ENCODE assay signal across 23 mouse cellular contexts in genomic region chr14:97165793-97166192, GRCm38 (mm10).
"Had no signal": no experiment of that assay in that cellular context is flagged by ENCODE, and none has a peak within 500 bp of the region (broad histone marks: within the 10 kb centered on the region; RNA-seq: fewer than 3 reads in every experiment).

No protein-coding gene starts in this region.

- ATAC-seq: liver, embryonic 12.5 days; midbrain, embryonic 13.5 days; midbrain, embryonic 16.5 days had no signal

- H3K9ac ChIP-seq: limb, embryonic 12.5 days; limb, embryonic 15.5 days; liver, embryonic 12.5 days; liver, embryonic 15.5 days; lung, embryonic 15.5 days; midbrain, embryonic 13.5 days; neural tube, embryonic 13.5 days had no signal

- H3K4me2 ChIP-seq: limb, embryonic 12.5 days; limb, embryonic 15.5 days; liver, embryonic 12.5 days; liver, embryonic 15.5 days; lung, embryonic 15.5 days; midbrain, embryonic 13.5 days; neural tube, embryonic 13.5 days had no signal

- H3K9me3 ChIP-seq: limb, embryonic 12.5 days; limb, embryonic 15.5 days; liver, embryonic 12.5 days; liver, embryonic 15.5 days; lung, embryonic 15.5 days; megakaryocyte, embryonic 14.5 days; midbrain, embryonic 10.5 days; midbrain, embryonic 13.5 days; neural tube, embryonic 13.5 days had no signal

- H3K36me3 ChIP-seq: limb, embryonic 12.5 days; limb, embryonic 15.5 days; liver, embryonic 12.5 days; liver, embryonic 15.5 days; lung, embryonic 15.5 days; midbrain, embryonic 10.5 days; midbrain, embryonic 13.5 days; neural tube, embryonic 13.5 days had no signal

- H3K4me1 ChIP-seq: limb, embryonic 12.5 days; limb, embryonic 15.5 days; liver, embryonic 12.5 days; liver, embryonic 15.5 days; lung, embryonic 15.5 days; megakaryocyte, embryonic 14.5 days; midbrain, embryonic 10.5 days; midbrain, embryonic 13.5 days; neural tube, embryonic 13.5 days had no signal

- DNase-seq: kidney, adult 2 months; kidney, postnatal 25 days; layer of hippocampus, postnatal 36 days; left cerebral cortex, postnatal 4 days; lung, adult 18-20 months; lung, postnatal 10 days; lung, postnatal 36 days; spleen, adult 18-20 months; thymus, adult 2 months; thymus, postnatal 14 days; thymus, postnatal 4 days had no signal

- H3K27me3 ChIP-seq: limb, embryonic 12.5 days; limb, embryonic 15.5 days; liver, embryonic 12.5 days; liver, embryonic 15.5 days; lung, embryonic 15.5 days; megakaryocyte, embryonic 14.5 days; midbrain, embryonic 13.5 days; neural tube, embryonic 13.5 days had no signal

- H3K4me3 ChIP-seq: limb, embryonic 12.5 days; limb, embryonic 15.5 days; liver, embryonic 12.5 days; liver, embryonic 15.5 days; lung, embryonic 15.5 days; megakaryocyte, embryonic 14.5 days; midbrain, embryonic 10.5 days; midbrain, embryonic 13.5 days; myocyte; neural tube, embryonic 13.5 days had no signal

- H3K27ac ChIP-seq: kidney, postnatal 0 days; limb, embryonic 12.5 days; limb, embryonic 15.5 days; liver, embryonic 12.5 days; liver, embryonic 15.5 days; lung, embryonic 15.5 days; midbrain, embryonic 10.5 days; midbrain, embryonic 13.5 days; neural tube, embryonic 13.5 days had no signal
